Mouse (Mus musculus): ENCODE results near the gene Vps16. TPM values are rescaled to one million over a fixed set of nuclear protein-coding genes. Genes with fewer than 3 reads are reported as not detected.

Vps16 gene
- total and polyA plus RNA-seq, 3 experiments, result 90.0 to 114 TPM; not detected in 1

DNA sequence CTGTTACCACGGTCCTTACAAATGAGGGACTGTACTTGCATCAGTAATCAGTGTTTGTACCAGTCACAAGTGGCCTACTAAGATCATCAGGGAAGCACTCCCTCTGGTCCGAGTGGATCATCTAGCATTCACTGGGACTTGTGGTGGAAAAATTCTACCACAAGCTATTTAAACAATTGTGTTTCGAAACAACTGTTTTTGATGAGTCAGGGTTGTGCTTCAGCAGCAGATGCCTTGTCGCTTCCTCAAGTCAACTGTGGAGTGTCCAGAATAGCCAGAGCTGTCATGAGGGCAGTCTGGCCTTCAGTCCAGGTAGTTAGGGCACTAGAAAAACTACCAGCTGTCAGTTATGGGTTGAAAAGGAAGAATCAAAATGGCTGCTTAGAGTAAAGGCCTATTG is 64.5 kb downstream of the Vps16 start:
- H3K27me3 ChIP-seq (ENCODE audit: control insufficient read depth in 1 of 2, insufficient read depth in 2 of 2, low read length in 2 of 2), result no peaks in the 10 kb centered on the region
- H3K27ac ChIP-seq (ENCODE audit: control insufficient read depth, low read depth, low read length), result no peak overlapping the region
- peaks cover 3% of the 10 kb centered on the region for H3K79me2 ChIP-seq (ENCODE audit: control insufficient read depth, insufficient read depth, low read length, poor library complexity)
- no peak for DNase-seq (ENCODE audit: low read depth, low spot score)
- H3K4me3 ChIP-seq (ENCODE audit: control insufficient read depth in 1 of 2, insufficient read depth in 1 of 2, low read depth in 2 of 2, low read length in 2 of 2), result no peak overlapping the region
- TF ChIP-seq USF1 (IDR thresholded peaks at IDR 0.05; ENCODE audit: low read depth, low read length), result no peak
- no peak for TF ChIP-seq NELFE (IDR thresholded peaks at IDR 0.05; ENCODE audit: low read depth, low read length)
- no peak for TF ChIP-seq MAX (IDR thresholded peaks at IDR 0.05; ENCODE audit: low read length)
- TF ChIP-seq SMC3 (IDR thresholded peaks at IDR 0.05; ENCODE audit: low read depth, low read length), result no peak
- no peak for TF ChIP-seq TBP (IDR thresholded peaks at IDR 0.05; ENCODE audit: low read depth, low read length)
- TF ChIP-seq EP300 (IDR thresholded peaks at IDR 0.05; ENCODE audit: low read depth in 1 of 2, low read length in 2 of 2), result no peak
- no peaks in the 10 kb centered on the region for H3K36me3 ChIP-seq (ENCODE audit: control insufficient read depth in 1 of 2, insufficient read depth in 2 of 2, low read length in 2 of 2)
- no peak overlapping the region for H3K9ac ChIP-seq (ENCODE audit: control insufficient read depth, low read depth, low read length, poor library complexity, severe bottlenecking)
- H3K9me3 ChIP-seq (replicated peaks; ENCODE audit: insufficient read depth, low read length), result no peaks in the 10 kb centered on the region
- no peaks in the 10 kb centered on the region for H3K4me1 ChIP-seq (ENCODE audit: control insufficient read depth in 1 of 2, insufficient read depth in 2 of 2, low read length in 2 of 2)

DNA sequence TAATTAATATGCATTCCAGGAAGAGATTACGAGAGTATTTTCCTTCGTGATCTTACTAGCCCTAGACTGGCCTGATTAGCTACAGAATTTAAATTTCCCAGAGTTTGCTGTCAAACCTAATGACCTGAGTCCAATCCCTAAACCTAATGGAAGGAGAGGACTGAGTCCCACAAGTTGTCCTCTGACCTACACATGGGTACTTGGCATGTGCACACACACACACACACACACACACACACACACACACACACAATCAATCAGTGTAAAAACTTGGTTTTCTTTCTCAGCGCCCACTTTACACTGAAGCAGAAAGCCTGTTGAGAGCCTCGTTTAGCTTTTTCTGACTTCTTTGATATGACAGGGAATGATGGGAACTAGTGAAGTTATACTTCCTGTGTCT is 67.0 kb downstream of the Vps16 start:
- no peak for TF ChIP-seq ZNF384 (IDR thresholded peaks at IDR 0.05; ENCODE audit: low read depth, low read length)
- TF ChIP-seq ZMIZ1 (IDR thresholded peaks at IDR 0.05; ENCODE audit: low read depth, low read length), result no peak
- no peak for TF ChIP-seq CHD1 (IDR thresholded peaks at IDR 0.05; ENCODE audit: low read depth, low read length)
- TF ChIP-seq E2F4 (IDR thresholded peaks at IDR 0.05; ENCODE audit: borderline replicate concordance, low read depth, low read length), result no peak
- TF ChIP-seq POLR2AphosphoS2 (IDR thresholded peaks at IDR 0.05; ENCODE audit: low read length), result no peak
- TF ChIP-seq NRF1 (IDR thresholded peaks at IDR 0.05; ENCODE audit: insufficient read depth, low read depth, low read length, poor library complexity, severe bottlenecking), result no peak
- TF ChIP-seq TAL1 (IDR thresholded peaks at IDR 0.05; ENCODE audit: low read length), result no peak
- TF ChIP-seq GABPA (IDR thresholded peaks at IDR 0.05; ENCODE audit: low read depth, low read length), result no peak
- no peak for TF ChIP-seq MAZ (IDR thresholded peaks at IDR 0.05; ENCODE audit: low read depth, low read length)
- TF ChIP-seq RAD21 (IDR thresholded peaks at IDR 0.05; ENCODE audit: low read depth, low read length), result no peak
- no peak for TF ChIP-seq MYB (IDR thresholded peaks at IDR 0.05; ENCODE audit: low read depth, low read length)
- Histone ChIP-seq H3K79me2 (ENCODE audit: control insufficient read depth, insufficient read depth, low read length, poor library complexity) (peaks cover 3% of the 10 kb centered on the region), H3K4me3 (ENCODE audit: control insufficient read depth in 1 of 2, insufficient read depth in 1 of 2, low read depth in 2 of 2, low read length in 2 of 2) (no peak overlapping the region), H3K4me1 (ENCODE audit: control insufficient read depth in 1 of 2, insufficient read depth in 2 of 2, low read length in 2 of 2) (peaks cover 0 to 7% of the 10 kb centered on the region in 2 experiments; a peak in 2 of 4 replicates), H3K27me3 (ENCODE audit: control insufficient read depth in 1 of 2, insufficient read depth in 2 of 2, low read length in 2 of 2) (no peaks in the 10 kb centered on the region), H3K9me3 (replicated peaks; ENCODE audit: insufficient read depth, low read length) (no peaks in the 10 kb centered on the region), H3K27ac (ENCODE audit: control insufficient read depth, low read depth, low read length) (no peak overlapping the region), H3K9ac (ENCODE audit: control insufficient read depth, low read depth, low read length, poor library complexity, severe bottlenecking) (no peak overlapping the region), H3K36me3 (ENCODE audit: control insufficient read depth in 1 of 2, insufficient read depth in 2 of 2, low read length in 2 of 2) (peaks cover 0 to 6% of the 10 kb centered on the region in 2 experiments; a peak in 1 of 4 replicates)
- DNase-seq (ENCODE audit: low read depth, low spot score), result no peak

Data from MEL (cell line).